Mouse (Mus musculus) embryonic fibroblast, embryonic 13.5 days (primary cell): ENCODE results near the gene Tma7.

ENCODE experiments used
- CTCF ChIP-seq: IDR thresholded peaks from 2 replicates; pipeline ENCODE4 v1.5.1; 2011; ENCODE audit warnings: mild to moderate bottlenecking, control low read depth, low read length, moderate library complexity, borderline replicate concordance; ENCODE audit not compliant: insufficient read depth
- POLR2A ChIP-seq: IDR thresholded peaks from 2 replicates; pipeline ENCODE4 v1.6.1; 2011; ENCODE audit warnings: low read depth, mild to moderate bottlenecking, control low read depth, low read length, moderate library complexity

- TF ChIP-seq CTCF: no peak
- TF ChIP-seq POLR2A: no peak
These were observed 29.0 kb downstream of the Tma7 start for GRCm38 (mm10) chr9:109053366-109053765.
